Mouse (Mus musculus): ENCODE results near the gene Dnajb4. TPM values are rescaled to one million over a fixed set of nuclear protein-coding genes. Genes with fewer than 3 reads are reported as not detected.
A peak's percentile ranks its signal among the peaks of the same experiment; 100 is the strongest.

Dnajb4 gene
- polyA plus RNA-seq, 1 experiment from 2014 or later = 25.5 TPM

DNA sequence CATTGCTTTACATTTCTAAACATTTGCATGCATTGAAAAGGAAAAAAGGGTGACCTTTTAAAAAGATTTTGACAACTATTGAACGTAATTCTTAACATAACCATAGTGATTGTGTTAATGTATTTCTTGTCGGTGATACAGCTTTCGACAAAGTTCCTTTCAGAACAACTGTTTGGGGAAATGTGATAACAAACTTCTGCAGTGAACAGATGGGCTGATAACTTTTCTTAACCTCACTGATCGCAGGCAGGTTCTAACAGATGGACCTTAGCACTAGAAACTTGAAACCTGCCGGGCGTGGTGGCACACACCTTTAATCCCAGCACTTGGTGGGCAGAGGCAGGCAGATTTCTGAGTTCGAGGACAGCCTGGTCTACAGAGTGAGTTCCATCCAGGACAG lies 18.7 kb upstream of the Dnajb4 start:
- 93% methylated on average over 7 of the region's 7 CpGs for WGBS (ENCODE audit: missing documents)
- H3K27ac ChIP-seq = no peak overlapping the region

DNA sequence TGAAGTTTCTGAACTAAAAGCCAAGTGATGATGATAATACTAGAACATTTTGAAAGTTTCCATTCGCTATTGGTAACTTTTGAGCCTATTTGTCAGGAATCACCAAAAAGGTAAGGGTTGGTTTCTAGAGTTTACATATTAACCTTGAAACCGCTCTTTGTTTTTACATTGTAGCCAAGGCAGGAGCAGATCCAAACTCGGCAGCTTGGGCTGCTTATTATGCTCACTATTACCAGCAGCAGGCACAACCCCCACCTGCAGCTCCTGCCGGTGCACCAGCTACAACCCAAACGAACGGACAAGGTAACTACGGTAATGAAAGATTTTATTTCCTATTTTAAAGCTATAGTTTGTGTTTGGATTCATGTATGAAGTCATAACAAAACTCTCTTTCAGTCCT lies 15.8 kb upstream of the Dnajb4 start:
- no peak overlapping the region for H3K27ac ChIP-seq
- peaks cover 49% of the 10 kb centered on the region; the same call in 1 of the 2 replicates for H3K79me2 ChIP-seq (ENCODE audit: inconsistent target)
- no peak overlapping the region for H3K4me3 ChIP-seq (ENCODE audit: inconsistent target)
- peaks cover 90% of the 10 kb centered on the region for H3K36me3 ChIP-seq (ENCODE audit: inconsistent target)
- 98% methylated on average over 7 of the region's 7 CpGs for WGBS (ENCODE audit: missing documents)

More for the DNA sequence above, 18.7 kb upstream of the Dnajb4 start:
- H3K4me3 ChIP-seq (ENCODE audit: inconsistent target) = no peak overlapping the region
- H3K79me2 ChIP-seq (ENCODE audit: inconsistent target) = peaks cover 27% of the 10 kb centered on the region; the same call in 1 of the 2 replicates
- H3K36me3 ChIP-seq (ENCODE audit: inconsistent target) = peaks cover 83% of the 10 kb centered on the region

DNA sequence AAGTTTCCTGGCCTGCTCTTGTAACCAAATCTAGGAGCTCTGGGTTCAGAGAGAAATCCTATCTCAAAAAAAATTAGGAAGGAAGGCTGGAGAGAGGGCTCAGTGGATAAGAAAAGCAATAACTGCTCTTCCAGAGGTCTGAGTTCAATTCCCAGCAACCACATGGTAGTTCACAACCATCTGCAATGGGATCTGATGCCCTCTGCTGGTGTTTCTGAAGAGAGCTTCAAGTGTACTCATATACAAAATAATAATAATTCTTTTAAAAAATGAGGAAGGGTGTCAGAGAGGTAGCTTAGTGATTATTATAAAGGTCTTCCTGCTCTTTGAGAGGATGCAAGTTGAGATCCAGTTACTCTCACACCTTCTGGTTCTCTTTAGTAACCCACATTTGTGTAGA lies 14.8 kb upstream of the Dnajb4 start:
- Histone ChIP-seq H3K27ac (no peak overlapping the region), H3K36me3 (ENCODE audit: inconsistent target) (peaks cover 97% of the 10 kb centered on the region), H3K79me2 (ENCODE audit: inconsistent target) (peaks cover 56% of the 10 kb centered on the region; the same call in 1 of the 2 replicates), H3K4me3 (ENCODE audit: inconsistent target) (no peak overlapping the region)

DNA sequence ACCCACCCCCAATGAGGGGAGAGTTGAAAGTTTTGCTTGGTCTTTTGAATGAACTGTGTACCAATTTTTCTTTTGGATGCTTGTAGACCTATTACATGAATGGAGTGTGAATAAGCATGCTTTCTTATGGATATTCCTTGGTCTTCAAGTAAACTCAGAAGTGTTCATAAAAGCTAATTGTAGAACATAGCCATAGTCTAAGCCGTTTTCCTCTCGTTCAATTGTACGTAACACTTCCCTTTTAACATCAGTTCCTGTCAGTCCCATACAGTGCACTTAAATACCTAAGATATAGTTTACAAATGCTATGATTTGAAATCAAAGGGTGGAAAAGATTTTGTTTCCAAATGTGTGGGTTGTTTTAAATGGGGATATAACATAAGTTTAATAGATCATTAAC lies 3.3 kb upstream of the Dnajb4 start:
- Histone ChIP-seq H3K4me3 (ENCODE audit: inconsistent target) (no peak overlapping the region), H3K79me2 (ENCODE audit: inconsistent target) (peaks cover 87% of the 10 kb centered on the region), H3K36me3 (ENCODE audit: inconsistent target) (peaks cover 22% of the 10 kb centered on the region), H3K27ac (no peak overlapping the region)
- 14% methylated on average over 3 of the region's 3 CpGs for WGBS (ENCODE audit: missing documents)

DNA sequence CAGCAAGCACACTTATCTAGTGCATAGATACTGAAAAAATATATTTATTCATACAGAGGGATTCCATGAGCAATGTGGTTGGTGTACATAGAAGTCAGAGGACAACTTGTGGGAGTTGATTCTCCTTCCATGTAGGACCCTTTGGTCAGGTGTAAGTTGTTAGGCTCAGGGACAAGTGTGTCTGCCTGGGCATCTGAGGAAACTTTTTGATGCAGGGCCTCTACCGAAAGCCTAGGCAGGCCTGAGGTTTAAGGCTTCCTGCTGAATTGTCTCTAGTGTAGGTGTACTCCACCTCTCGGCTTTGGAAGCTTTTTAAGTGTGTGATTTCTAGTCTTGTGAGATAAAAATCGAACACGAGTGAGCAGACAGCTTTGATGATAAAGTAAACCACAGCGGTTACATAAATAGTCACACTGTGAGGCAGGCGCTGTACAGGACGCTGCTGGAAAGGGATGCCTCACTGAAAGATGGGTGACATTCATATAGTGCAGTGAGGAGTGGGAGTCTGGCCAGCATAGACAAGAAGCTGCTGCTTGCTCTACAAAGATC lies 1.7 kb upstream of the Dnajb4 start:
- peaks cover 72% of the 10 kb centered on the region for H3K79me2 ChIP-seq (ENCODE audit: inconsistent target)
- H3K4me3 ChIP-seq (ENCODE audit: inconsistent target) = peak overlapping the region; percentile 67
- peaks cover 6% of the 10 kb centered on the region; the same call in 1 of the 2 replicates for H3K36me3 ChIP-seq (ENCODE audit: inconsistent target)
- peak overlapping the region; percentile 65 for H3K27ac ChIP-seq
- WGBS (ENCODE audit: missing documents) = 0% methylated on average over 7 of the region's 7 CpGs

DNA sequence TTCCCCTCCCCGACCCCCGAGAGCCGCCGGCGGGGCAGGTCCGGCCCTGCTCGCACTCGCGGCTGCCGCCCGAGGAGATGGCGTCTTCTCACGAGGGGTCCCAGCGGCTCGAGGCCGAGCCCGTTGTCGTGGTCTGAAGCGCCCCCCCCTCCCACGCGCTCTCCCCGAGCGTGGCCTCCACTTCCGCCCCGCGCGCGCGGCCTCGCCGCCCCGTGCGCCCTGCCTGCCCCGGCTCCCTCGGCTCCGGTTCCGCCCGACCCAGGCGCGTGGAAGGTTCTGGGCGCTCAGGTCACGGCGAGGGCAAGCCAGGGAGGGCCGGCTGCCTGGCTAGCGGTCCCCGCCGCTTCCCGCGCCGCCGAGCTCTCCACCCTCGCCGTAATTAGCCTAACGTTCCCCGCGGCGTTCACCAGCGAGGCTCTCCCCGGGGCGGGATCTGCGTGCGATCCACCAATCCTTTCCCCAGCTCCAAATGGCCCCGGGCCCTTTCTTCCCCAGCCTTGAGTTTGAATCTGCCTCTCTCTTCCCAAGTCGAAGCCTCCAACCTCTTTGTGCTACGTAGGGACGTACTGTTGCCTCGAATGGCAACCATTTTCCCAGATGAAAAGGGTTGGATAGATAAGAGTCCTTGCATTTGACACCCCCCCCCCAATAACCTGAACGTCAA lies 758 bp upstream of the Dnajb4 start:
- H3K36me3 ChIP-seq (ENCODE audit: inconsistent target) = no peaks in the 10 kb centered on the region
- H3K4me3 ChIP-seq (ENCODE audit: inconsistent target) = peak overlapping the region; percentile 67
- peaks cover 63% of the 10 kb centered on the region for H3K79me2 ChIP-seq (ENCODE audit: inconsistent target)
- WGBS (ENCODE audit: missing documents) = under 1% methylated on average over 68 of the region's 68 CpGs
- peak overlapping the region; percentile 73 for H3K27ac ChIP-seq

DNA sequence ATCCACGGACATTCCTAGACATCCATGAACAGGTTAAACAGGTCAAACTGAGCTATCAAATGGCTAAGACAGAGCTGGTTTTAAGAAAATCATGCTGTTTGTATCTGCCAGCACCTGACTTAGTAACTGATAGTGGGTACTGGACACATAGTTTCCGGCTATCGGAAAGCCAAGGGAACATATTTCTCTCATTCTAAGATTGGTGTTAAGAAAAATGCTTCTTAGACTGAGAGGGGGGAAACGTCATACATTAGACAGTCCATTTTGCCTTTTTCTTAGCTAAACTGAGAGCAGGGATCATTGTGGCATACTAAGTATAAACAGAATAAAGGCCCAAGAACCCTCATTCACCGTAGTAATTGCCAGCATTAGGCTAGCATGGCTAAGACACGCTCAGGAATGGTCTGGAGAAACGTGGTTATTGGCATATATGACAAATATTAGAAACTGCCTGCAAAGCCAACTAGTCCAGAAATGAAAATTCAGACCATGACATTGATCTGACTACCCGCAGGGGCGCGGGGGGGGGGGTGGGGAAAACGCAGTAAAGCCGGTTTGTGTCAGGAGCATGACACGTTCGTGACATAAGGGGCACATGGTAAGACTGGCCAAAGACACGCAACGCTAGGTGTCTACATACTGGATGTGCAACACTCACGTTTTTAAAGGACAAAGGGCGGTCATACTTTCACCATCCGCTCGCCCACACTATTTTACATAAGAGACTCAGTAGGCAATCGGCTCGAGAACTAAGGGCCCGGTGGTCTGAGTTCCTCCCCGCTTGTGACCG lies 730 bp downstream of the Dnajb4 start:
- H3K79me2 ChIP-seq (ENCODE audit: inconsistent target) = peaks cover 48% of the 10 kb centered on the region
- no peaks in the 10 kb centered on the region for H3K36me3 ChIP-seq (ENCODE audit: inconsistent target)
- 5% methylated on average over 25 of the region's 25 CpGs for WGBS (ENCODE audit: missing documents)
- H3K4me3 ChIP-seq (ENCODE audit: inconsistent target) = peak overlapping the region; percentile 60
- peak overlapping the region; percentile 73 for H3K27ac ChIP-seq

DNA sequence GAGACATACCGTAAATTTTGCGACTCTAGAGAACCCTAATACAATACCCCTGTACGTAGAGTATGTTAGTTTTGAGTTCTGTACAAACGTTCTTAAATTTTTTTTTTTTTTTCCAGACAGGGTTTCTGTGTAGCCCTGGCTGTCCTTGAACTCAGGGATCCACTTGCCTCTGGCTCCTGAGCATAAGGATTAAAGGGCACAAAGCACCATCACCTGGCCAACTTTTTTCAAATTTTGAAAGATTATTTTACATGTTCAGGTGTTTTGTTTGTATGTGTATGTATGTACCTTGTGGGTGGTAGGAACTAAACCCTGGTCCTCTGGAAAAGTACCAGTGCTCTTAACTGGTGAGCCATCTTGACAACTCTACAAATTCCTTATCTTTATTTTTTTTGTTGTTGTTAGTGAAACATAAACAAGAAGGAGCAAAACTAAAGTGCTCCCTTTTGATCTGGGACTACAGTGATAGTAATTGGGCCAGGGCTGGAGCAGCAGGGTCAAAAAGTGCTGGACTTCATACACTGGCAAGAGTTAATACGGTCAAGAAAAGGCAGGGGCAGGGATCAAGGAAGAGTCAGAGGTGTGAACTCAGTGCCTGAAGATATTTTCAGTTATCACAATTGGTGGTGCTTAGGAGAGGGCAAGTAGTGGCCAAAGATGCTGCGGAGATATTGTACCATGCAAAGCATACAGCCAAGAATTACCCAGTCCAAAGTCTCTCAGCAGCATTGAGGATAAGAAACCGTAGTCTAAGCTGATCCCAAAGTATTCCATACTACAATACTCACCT lies 1.8 kb downstream of the Dnajb4 start:
- Histone ChIP-seq H3K36me3 (ENCODE audit: inconsistent target) (no peaks in the 10 kb centered on the region), H3K4me3 (ENCODE audit: inconsistent target) (no peak overlapping the region), H3K27ac (no peak overlapping the region), H3K79me2 (ENCODE audit: inconsistent target) (peaks cover 37% of the 10 kb centered on the region)
- WGBS (ENCODE audit: missing documents) = 93% methylated on average over 7 of the region's 7 CpGs

DNA sequence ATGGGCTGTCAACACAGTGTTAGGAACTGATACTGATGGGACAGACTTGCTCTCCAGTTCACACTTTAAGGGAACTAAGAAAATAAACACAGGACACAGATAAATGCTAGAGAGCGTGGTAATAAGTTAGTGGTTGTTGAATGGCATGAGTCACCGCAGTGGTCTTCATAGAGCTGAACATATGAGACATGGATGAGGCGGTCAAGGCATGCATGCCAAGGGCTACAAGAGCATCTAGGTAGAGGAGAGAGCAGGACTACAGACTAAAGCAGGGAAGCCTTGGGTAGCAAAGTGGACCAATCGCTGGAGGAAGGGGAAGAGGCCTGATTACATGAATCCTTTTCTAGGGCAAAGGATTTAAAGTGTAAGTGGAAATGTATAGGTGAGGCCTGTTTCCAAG lies 2.9 kb downstream of the Dnajb4 start:
- 98% methylated on average over 4 of the region's 4 CpGs for WGBS (ENCODE audit: missing documents)
- Histone ChIP-seq H3K4me3 (ENCODE audit: inconsistent target) (no peak overlapping the region), H3K27ac (no peak overlapping the region), H3K79me2 (ENCODE audit: inconsistent target) (peaks cover 26% of the 10 kb centered on the region), H3K36me3 (ENCODE audit: inconsistent target) (no peaks in the 10 kb centered on the region)

DNA sequence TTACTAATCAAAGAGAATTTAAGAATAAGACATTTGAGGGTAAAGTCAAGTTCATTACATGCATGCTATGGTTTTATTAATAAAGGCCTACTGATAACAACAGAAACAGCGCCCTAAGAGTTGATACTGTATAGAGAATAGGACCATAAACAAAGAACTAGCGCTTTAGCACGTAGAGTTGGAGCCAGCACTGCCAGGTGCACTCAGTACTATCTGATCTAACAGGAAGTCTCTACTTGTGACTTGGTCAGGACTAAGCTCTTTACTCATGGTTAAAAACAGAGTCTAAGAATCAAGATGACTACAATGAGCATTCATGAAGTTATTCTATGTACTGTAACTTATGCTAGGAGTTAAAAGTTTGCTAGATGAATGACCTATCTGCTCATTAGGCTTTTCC lies 5.5 kb downstream of the Dnajb4 start:
- Histone ChIP-seq H3K4me3 (ENCODE audit: inconsistent target) (no peak overlapping the region), H3K27ac (no peak overlapping the region)
- 89% methylated on average over 3 of the region's 3 CpGs for WGBS (ENCODE audit: missing documents)

DNA sequence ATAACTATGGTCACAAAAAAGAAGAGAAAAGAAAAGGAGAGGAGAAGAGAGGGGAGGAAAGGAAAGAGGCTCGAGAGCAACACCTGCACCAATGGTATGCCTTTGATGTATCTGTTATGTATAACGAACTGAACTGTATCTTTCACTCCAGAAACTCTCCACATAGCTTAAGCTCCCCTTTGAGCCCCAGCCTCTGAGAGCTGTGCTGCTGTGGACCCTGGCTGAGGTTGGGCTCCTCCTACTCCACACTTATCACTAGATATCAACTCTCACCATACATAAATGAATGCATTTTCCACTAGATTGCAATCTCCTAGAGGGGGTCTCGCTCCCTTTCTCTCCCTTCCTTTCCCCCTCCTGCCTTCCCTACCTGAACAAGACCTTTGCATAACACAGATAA lies 6.1 kb downstream of the Dnajb4 start:
- 91% methylated on average over 3 of the region's 3 CpGs for WGBS (ENCODE audit: missing documents)
- no peak overlapping the region for H3K27ac ChIP-seq
- peaks cover 7% of the 10 kb centered on the region for H3K79me2 ChIP-seq (ENCODE audit: inconsistent target)
- H3K4me3 ChIP-seq (ENCODE audit: inconsistent target) = no peak overlapping the region
- no peaks in the 10 kb centered on the region for H3K36me3 ChIP-seq (ENCODE audit: inconsistent target)

More for the DNA sequence above, 5.5 kb downstream of the Dnajb4 start:
- H3K36me3 ChIP-seq (ENCODE audit: inconsistent target) = no peaks in the 10 kb centered on the region
- peaks cover 13% of the 10 kb centered on the region for H3K79me2 ChIP-seq (ENCODE audit: inconsistent target)

DNA sequence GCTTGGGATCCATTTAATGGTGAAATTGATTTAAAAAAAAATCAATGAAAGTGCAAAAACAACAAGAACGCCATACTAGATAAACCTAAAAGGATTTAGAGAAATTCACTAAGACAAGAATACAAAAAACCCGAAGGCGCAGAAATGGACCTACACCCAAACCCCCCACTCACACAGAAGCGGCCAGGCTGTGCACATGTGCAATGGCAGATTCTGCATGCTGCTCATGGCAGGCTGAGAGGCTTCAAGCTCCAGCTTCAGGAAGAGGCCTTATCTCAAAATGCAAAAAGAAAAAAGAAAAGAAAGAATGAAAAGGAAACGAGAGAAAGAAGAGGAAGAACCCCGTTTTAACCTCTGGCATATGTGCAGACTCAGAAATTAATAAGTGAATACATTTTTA lies 6.7 kb downstream of the Dnajb4 start:
- H3K36me3 ChIP-seq (ENCODE audit: inconsistent target) = no peaks in the 10 kb centered on the region
- H3K27ac ChIP-seq = no peak overlapping the region
- H3K79me2 ChIP-seq (ENCODE audit: inconsistent target) = peaks cover 1% of the 10 kb centered on the region; the same call in 1 of the 2 replicates
- no peak overlapping the region for H3K4me3 ChIP-seq (ENCODE audit: inconsistent target)
- 88% methylated on average over 6 of the region's 6 CpGs for WGBS (ENCODE audit: missing documents)

DNA sequence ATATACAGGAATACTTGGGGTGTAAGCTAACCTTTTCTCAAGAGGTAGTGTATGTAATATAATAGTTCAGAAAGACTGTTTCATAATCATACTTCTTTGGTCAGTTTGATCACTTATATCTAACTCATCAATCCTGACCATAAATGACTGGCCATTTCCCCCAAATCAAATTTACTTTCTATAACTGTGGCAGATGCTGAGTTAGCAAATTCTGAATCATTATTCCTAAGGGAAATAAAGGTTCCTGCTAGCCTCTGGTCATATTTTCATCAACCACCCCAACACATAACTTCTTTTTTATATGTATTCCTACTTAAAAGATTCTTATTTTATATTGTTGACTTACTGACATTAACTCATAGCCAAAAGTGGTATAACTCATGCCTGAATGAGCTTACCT lies 7.2 kb downstream of the Dnajb4 start:
- Histone ChIP-seq H3K36me3 (ENCODE audit: inconsistent target) (no peaks in the 10 kb centered on the region), H3K27ac (no peak overlapping the region), H3K79me2 (ENCODE audit: inconsistent target) (no peaks in the 10 kb centered on the region), H3K4me3 (ENCODE audit: inconsistent target) (no peak overlapping the region)

DNA sequence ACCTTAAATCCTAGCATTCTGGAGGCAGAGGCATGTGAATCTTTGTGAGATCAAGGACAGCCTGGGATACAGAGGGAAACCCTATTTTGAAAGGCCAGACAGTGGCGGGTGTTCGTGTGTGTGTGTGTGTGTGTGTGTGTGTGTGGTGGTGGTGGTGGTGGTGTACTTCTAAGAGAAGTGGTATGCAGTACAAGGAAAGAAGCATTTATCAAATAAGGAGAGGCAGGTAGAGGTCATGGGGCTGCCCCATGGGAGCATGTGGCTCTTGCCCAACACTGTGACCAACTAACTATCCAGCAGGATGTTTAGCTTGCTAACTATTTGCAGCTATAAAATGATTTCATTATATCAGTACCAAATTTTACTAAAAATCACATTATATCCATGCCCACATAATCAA lies 8.5 kb downstream of the Dnajb4 start:
- H3K4me3 ChIP-seq (ENCODE audit: inconsistent target) = no peak overlapping the region
- H3K36me3 ChIP-seq (ENCODE audit: inconsistent target) = no peaks in the 10 kb centered on the region
- WGBS (ENCODE audit: missing documents) = 100% methylated on average over 2 of the region's 2 CpGs
- no peak overlapping the region for H3K27ac ChIP-seq
- no peaks in the 10 kb centered on the region for H3K79me2 ChIP-seq (ENCODE audit: inconsistent target)
